Mouse (Mus musculus) lung, postnatal 0 days (tissue): ENCODE measurements around the gene Srpr. TPM values are rescaled to one million over a fixed set of nuclear protein-coding genes. Genes with fewer than 3 reads are reported as not detected.

ENCODE experiments used
- ATAC-seq: fragments of 200-750 bp; cut with Nextera tagmentation; 2 replicates; pipeline ENCODE4 v1.8.0; 2017; ENCODE audit warnings: moderate library complexity
- DNase-seq: peaks from one replicate; pipeline ENCODE4 v3.0.0-alpha.2; 2016; ENCODE audit warnings: low spot score
- H3K27ac ChIP-seq: fragments of 300-500 bp; sonication (generic); 2 replicates; pipeline ENCODE4 v1.5.1; 2014; ENCODE audit warnings: antibody characterized with exemption, mild to moderate bottlenecking, low read length, mixed read lengths
- H3K27me3 ChIP-seq: fragments of 300-500 bp; sonication (generic); replicated peaks from 2 replicates; pipeline ENCODE4 v1.6.1; 2014; ENCODE audit warnings: low read length, mixed read lengths; ENCODE audit not compliant: insufficient read depth
- H3K36me3 ChIP-seq: fragments of 300-500 bp; sonication (generic); 2 replicates; pipeline ENCODE4 v1.6.1; 2014; ENCODE audit warnings: low read length, mixed read lengths; ENCODE audit not compliant: insufficient read depth
- H3K4me1 ChIP-seq: fragments of 300-500 bp; sonication (generic); 2 replicates; pipeline ENCODE4 v1.6.1; 2014; ENCODE audit warnings: antibody characterized with exemption, low read depth, low read length, mixed read lengths; ENCODE audit not compliant: insufficient read depth
- H3K4me2 ChIP-seq: fragments of 300-500 bp; sonication (generic); replicated peaks from 2 replicates; pipeline ENCODE4 v1.6.1; 2014; ENCODE audit warnings: low read depth, mild to moderate bottlenecking, low read length, moderate library complexity, mixed read lengths
- H3K4me3 ChIP-seq: fragments of 300-500 bp; sonication (generic); 2 replicates; pipeline ENCODE4 v1.5.1; 2014; ENCODE audit warnings: low read depth, low read length
- H3K9ac ChIP-seq: fragments of 300-500 bp; sonication (generic); replicated peaks from 2 replicates; pipeline ENCODE4 v1.6.1; 2014; ENCODE audit warnings: low read depth, mild to moderate bottlenecking
- H3K9me3 ChIP-seq: fragments of 300-500 bp; sonication (generic); 2 replicates; pipeline ENCODE4 v1.6.1; 2016; ENCODE audit warnings: low read length, mixed read lengths
- CTCF ChIP-seq: IDR thresholded peaks from 2 replicates; pipeline ENCODE4 v1.5.1; 2016; ENCODE audit warnings: antibody characterized with exemption, mild to moderate bottlenecking
- EP300 ChIP-seq: IDR thresholded peaks from 2 replicates; pipeline ENCODE4 v1.6.1; 2016; ENCODE audit warnings: antibody characterized with exemption, mild to moderate bottlenecking, control low read depth
- WGBS: fragments of 180-500 bp; shearing (Covaris S2); extraction: QIAGEN DNeasy Blood & Tissue Kit; methylation state at CpG from one replicate; pipeline ENCODE4 v1.1.7; 2014; 5-methylcytosine and 5-hydroxymethylcytosine counted together
- polyA plus RNA-seq: library from polyadenylated mRNA; unstranded; fragments of >200 nt; fragmentation: Nextera tagmentation; extraction: Ambion mirVana; gene quantifications from 2 replicates; pipeline ENCODE4 v1.2.1, GENCODE M21; 2015

Srpr gene
- polyA plus RNA-seq, 1 experiment from 2014 or later, result 125 TPM

- Histone ChIP-seq H3K27ac (no peak overlapping the region), H3K4me1 (peaks cover 5% of the 10 kb centered on the region; the same call in 1 of the 2 replicates), H3K9ac (no peak overlapping the region), H3K4me2 (no peak overlapping the region), H3K27me3 (no peaks in the 10 kb centered on the region), H3K36me3 (no peaks in the 10 kb centered on the region), H3K4me3 (no peak overlapping the region), H3K9me3 (no peaks in the 10 kb centered on the region)
- ATAC-seq (no peak), DNase-seq (no peak)
- TF ChIP-seq EP300, result no peak
- TF ChIP-seq CTCF, result no peak
- 85% methylated on average over 7 of the region's 7 CpGs for WGBS
These were observed 29.9 kb upstream of the Srpr start for GRCm38 (mm10) chr9:35170071-35170470.

- no peaks in the 10 kb centered on the region for H3K36me3 ChIP-seq
- no peak overlapping the region for H3K4me2 ChIP-seq
- H3K9me3 ChIP-seq, result no peaks in the 10 kb centered on the region
- peaks cover 7% of the 10 kb centered on the region; the same call in 1 of the 2 replicates for H3K4me1 ChIP-seq
- TF ChIP-seq EP300, result no peak
- no peak for TF ChIP-seq CTCF
- H3K9ac ChIP-seq, result no peak overlapping the region
- no peak for DNase-seq
- WGBS, result 89% methylated on average over 1 of the region's 1 CpGs
- ATAC-seq, result no peak
- H3K27me3 ChIP-seq, result no peaks in the 10 kb centered on the region
- H3K4me3 ChIP-seq, result no peak overlapping the region
- H3K27ac ChIP-seq, result no peak overlapping the region
These were observed 26.6 kb upstream of the Srpr start for GRCm38 (mm10) chr9:35173331-35173730.

- no peaks in the 10 kb centered on the region for H3K9me3 ChIP-seq
- H3K9ac ChIP-seq, result peak within 1 kb of the TSS; percentile 49
- TF ChIP-seq EP300, result peak; percentile 61
- TF ChIP-seq CTCF, result peak; percentile 56
- H3K4me1 ChIP-seq, result peaks cover 7% of the 10 kb centered on the region; the same call in 1 of the 2 replicates
- H3K36me3 ChIP-seq, result no peaks in the 10 kb centered on the region
- H3K4me2 ChIP-seq, result peak within 1 kb of the TSS; percentile 66
- DNase-seq (peak; percentile 98), ATAC-seq (peak; percentile 99)
- WGBS, result under 1% methylated on average over 38 of the region's 38 CpGs
- peak within 1 kb of the TSS; percentile 89 for H3K27ac ChIP-seq
- peak within 1 kb of the TSS; percentile 67 for H3K4me3 ChIP-seq
- H3K27me3 ChIP-seq, result no peaks in the 10 kb centered on the region
These were observed 24.5 kb upstream of the Srpr start, which contains the start of gene Dcps for GRCm38 (mm10) chr9:35175251-35176123. Gene Dcps, minus strand, starts transcription at chr9:35176061.

GRCm38 (mm10) chr9:35176124-35176659 is 23.8 kb upstream of the Srpr start:
- H3K27me3 ChIP-seq, result no peaks in the 10 kb centered on the region
- H3K4me3 ChIP-seq, result peak overlapping the region; percentile 67
- peaks cover 7% of the 10 kb centered on the region; the same call in 1 of the 2 replicates for H3K4me1 ChIP-seq
- ATAC-seq, result no peak; the same call in 1 of the 2 replicates
- H3K9me3 ChIP-seq, result no peaks in the 10 kb centered on the region
- WGBS, result 40% methylated on average over 14 of the region's 14 CpGs
- H3K9ac ChIP-seq, result no peak overlapping the region
- H3K27ac ChIP-seq, result peak overlapping the region; percentile 89; the same call in 1 of the 2 replicates
- no peak for TF ChIP-seq EP300
- no peak for TF ChIP-seq CTCF
- H3K36me3 ChIP-seq, result no peaks in the 10 kb centered on the region
- peak overlapping the region; percentile 66 for H3K4me2 ChIP-seq
- no peak for DNase-seq

- WGBS, result 72% methylated on average over 2 of the region's 2 CpGs
- H3K27ac ChIP-seq, result no peak overlapping the region
- DNase-seq, result no peak
- TF ChIP-seq CTCF, result no peak
- TF ChIP-seq EP300, result no peak
- no peaks in the 10 kb centered on the region for H3K36me3 ChIP-seq
- H3K9ac ChIP-seq, result no peak overlapping the region
- H3K27me3 ChIP-seq, result no peaks in the 10 kb centered on the region
- H3K4me2 ChIP-seq, result no peak overlapping the region
- H3K9me3 ChIP-seq, result no peaks in the 10 kb centered on the region
- H3K4me1 ChIP-seq, result no peaks in the 10 kb centered on the region
- no peak overlapping the region for H3K4me3 ChIP-seq
- no peak for ATAC-seq
These were observed 17.1 kb upstream of the Srpr start for GRCm38 (mm10) chr9:35182832-35183231.

GRCm38 (mm10) chr9:35183359-35183758 is 16.6 kb upstream of the Srpr start:
- ATAC-seq, result no peak
- WGBS, result 67% methylated on average over 5 of the region's 5 CpGs
- Histone ChIP-seq H3K27me3 (no peaks in the 10 kb centered on the region), H3K9ac (no peak overlapping the region), H3K36me3 (no peaks in the 10 kb centered on the region), H3K4me3 (no peak overlapping the region), H3K9me3 (no peaks in the 10 kb centered on the region), H3K27ac (no peak overlapping the region), H3K4me2 (no peak overlapping the region), H3K4me1 (no peaks in the 10 kb centered on the region)
- TF ChIP-seq CTCF, result no peak
- no peak for TF ChIP-seq EP300
- DNase-seq, result peak; percentile 11
